Mouse (Mus musculus): Measurements from ENCODE around the gene Papln. TPM values are rescaled to one million over a fixed set of nuclear protein-coding genes. Genes with fewer than 3 reads are reported as not detected.
A peak's percentile ranks its signal among the peaks of the same experiment; 100 is the strongest.

Papln gene
- polyA plus RNA-seq, 1 experiment from 2014 or later = 0.93 TPM

- Histone ChIP-seq H3K4me1 (peaks cover 29% of the 10 kb centered on the region), H3K36me3 (no peaks in the 10 kb centered on the region), H3K27me3 (peaks cover 5% of the 10 kb centered on the region; the same call in 1 of the 2 replicates), H3K27ac (no peak overlapping the region), H3K9ac (no peak overlapping the region), H3K4me2 (no peak overlapping the region), H3K4me3 (no peak overlapping the region), H3K9me3 (no peaks in the 10 kb centered on the region)
- WGBS = 61% methylated on average over 14 of the region's 14 CpGs
- ATAC-seq (ENCODE audit: borderline replicate concordance, extremely low read depth, low FRiP score, low TSS enrichment) = no peak
Measured at GRCm38 (mm10) chr12:83768235-83768899, 4.9 kb downstream of the Papln start.

- Histone ChIP-seq H3K36me3 (no peaks in the 10 kb centered on the region), H3K27ac (no peak overlapping the region), H3K4me3 (no peak overlapping the region), H3K9ac (no peak overlapping the region), H3K9me3 (no peaks in the 10 kb centered on the region), H3K4me2 (peak overlapping the region; percentile 43), H3K4me1 (peaks cover 21% of the 10 kb centered on the region), H3K27me3 (peaks cover 5% of the 10 kb centered on the region; the same call in 1 of the 2 replicates)
- 5% methylated on average over 25 of the region's 25 CpGs for WGBS
- ATAC-seq (ENCODE audit: borderline replicate concordance, extremely low read depth, low FRiP score, low TSS enrichment) = peak; percentile 39; the same call in 1 of the 2 replicates
Measured at GRCm38 (mm10) chr12:83770418-83771256, 7.2 kb downstream of the Papln start.

- peaks cover 2% of the 10 kb centered on the region for H3K4me1 ChIP-seq
- no peaks in the 10 kb centered on the region for H3K27me3 ChIP-seq
- H3K4me3 ChIP-seq = no peak overlapping the region
- WGBS = 72% methylated on average over 12 of the region's 12 CpGs
- no peak overlapping the region for H3K27ac ChIP-seq
- ATAC-seq (ENCODE audit: borderline replicate concordance, extremely low read depth, low FRiP score, low TSS enrichment) = no peak
- no peaks in the 10 kb centered on the region for H3K36me3 ChIP-seq
- no peak overlapping the region for H3K9ac ChIP-seq
- no peak overlapping the region for H3K4me2 ChIP-seq
- H3K9me3 ChIP-seq = no peaks in the 10 kb centered on the region
Measured at GRCm38 (mm10) chr12:83775621-83776020, 12.2 kb downstream of the Papln start.

GRCm38 (mm10) chr12:83776766-83777165, 13.3 kb downstream of the Papln start:
- no peak for ATAC-seq (ENCODE audit: borderline replicate concordance, extremely low read depth, low FRiP score, low TSS enrichment)
- H3K4me1 ChIP-seq = peaks cover 4% of the 10 kb centered on the region; the same call in 1 of the 2 replicates
- H3K27me3 ChIP-seq = no peaks in the 10 kb centered on the region
- no peak overlapping the region for H3K4me2 ChIP-seq
- no peaks in the 10 kb centered on the region for H3K36me3 ChIP-seq
- H3K9me3 ChIP-seq = no peaks in the 10 kb centered on the region
- H3K9ac ChIP-seq = no peak overlapping the region
- WGBS = 82% methylated on average over 7 of the region's 7 CpGs
- H3K4me3 ChIP-seq = no peak overlapping the region
- no peak overlapping the region for H3K27ac ChIP-seq

GRCm38 (mm10) chr12:83780181-83780580, 16.7 kb downstream of the Papln start:
- WGBS = 80% methylated on average over 3 of the region's 3 CpGs
- no peak for ATAC-seq (ENCODE audit: borderline replicate concordance, extremely low read depth, low FRiP score, low TSS enrichment)
- Histone ChIP-seq H3K27ac (no peak overlapping the region), H3K4me1 (peaks cover 4% of the 10 kb centered on the region; the same call in 1 of the 2 replicates), H3K27me3 (no peaks in the 10 kb centered on the region), H3K9ac (no peak overlapping the region), H3K36me3 (no peaks in the 10 kb centered on the region), H3K9me3 (no peaks in the 10 kb centered on the region), H3K4me2 (no peak overlapping the region), H3K4me3 (no peak overlapping the region)

- Histone ChIP-seq H3K4me3 (no peak overlapping the region), H3K27ac (no peak overlapping the region), H3K9ac (no peak overlapping the region), H3K9me3 (no peaks in the 10 kb centered on the region), H3K4me1 (peaks cover 4% of the 10 kb centered on the region; the same call in 1 of the 2 replicates), H3K27me3 (no peaks in the 10 kb centered on the region), H3K36me3 (no peaks in the 10 kb centered on the region), H3K4me2 (no peak overlapping the region)
- WGBS = 54% methylated on average over 7 of the region's 7 CpGs
- ATAC-seq (ENCODE audit: borderline replicate concordance, extremely low read depth, low FRiP score, low TSS enrichment) = no peak
Measured at GRCm38 (mm10) chr12:83781204-83781603, 17.8 kb downstream of the Papln start.

GRCm38 (mm10) chr12:83781640-83782278, 18.3 kb downstream of the Papln start:
- no peak overlapping the region for H3K4me2 ChIP-seq
- H3K27me3 ChIP-seq = no peaks in the 10 kb centered on the region
- no peaks in the 10 kb centered on the region for H3K9me3 ChIP-seq
- H3K36me3 ChIP-seq = no peaks in the 10 kb centered on the region
- H3K27ac ChIP-seq = no peak overlapping the region
- H3K4me1 ChIP-seq = peaks cover 4% of the 10 kb centered on the region; the same call in 1 of the 2 replicates
- no peak overlapping the region for H3K4me3 ChIP-seq
- no peak for ATAC-seq (ENCODE audit: borderline replicate concordance, extremely low read depth, low FRiP score, low TSS enrichment)
- 67% methylated on average over 23 of the region's 23 CpGs for WGBS
- no peak overlapping the region for H3K9ac ChIP-seq

GRCm38 (mm10) chr12:83782669-83783068, 19.2 kb downstream of the Papln start:
- Histone ChIP-seq H3K27me3 (no peaks in the 10 kb centered on the region), H3K9me3 (no peaks in the 10 kb centered on the region), H3K4me2 (no peak overlapping the region), H3K36me3 (no peaks in the 10 kb centered on the region), H3K27ac (no peak overlapping the region), H3K4me1 (peaks cover 4% of the 10 kb centered on the region; the same call in 1 of the 2 replicates), H3K9ac (no peak overlapping the region), H3K4me3 (no peak overlapping the region)
- 83% methylated on average over 10 of the region's 10 CpGs for WGBS
- no peak for ATAC-seq (ENCODE audit: borderline replicate concordance, extremely low read depth, low FRiP score, low TSS enrichment)

- H3K4me1 ChIP-seq = peaks cover 4% of the 10 kb centered on the region; the same call in 1 of the 2 replicates
- H3K9ac ChIP-seq = no peak overlapping the region
- H3K36me3 ChIP-seq = no peaks in the 10 kb centered on the region
- H3K9me3 ChIP-seq = no peaks in the 10 kb centered on the region
- ATAC-seq (ENCODE audit: borderline replicate concordance, extremely low read depth, low FRiP score, low TSS enrichment) = no peak
- H3K27ac ChIP-seq = no peak overlapping the region
- WGBS = 59% methylated on average over 4 of the region's 4 CpGs
- no peaks in the 10 kb centered on the region for H3K27me3 ChIP-seq
- no peak overlapping the region for H3K4me3 ChIP-seq
- no peak overlapping the region for H3K4me2 ChIP-seq
Measured at GRCm38 (mm10) chr12:83785305-83785704, 21.9 kb downstream of the Papln start.

- Histone ChIP-seq H3K4me1 (no peaks in the 10 kb centered on the region), H3K4me3 (no peak overlapping the region), H3K27ac (no peak overlapping the region), H3K9ac (no peak overlapping the region), H3K9me3 (no peaks in the 10 kb centered on the region), H3K27me3 (no peaks in the 10 kb centered on the region), H3K36me3 (peaks cover 4% of the 10 kb centered on the region; the same call in 1 of the 2 replicates), H3K4me2 (no peak overlapping the region)
- ATAC-seq (ENCODE audit: borderline replicate concordance, extremely low read depth, low FRiP score, low TSS enrichment) = no peak
- WGBS = 82% methylated on average over 17 of the region's 17 CpGs
Measured at GRCm38 (mm10) chr12:83789051-83789780, 25.8 kb downstream of the Papln start.

GRCm38 (mm10) chr12:83789781-83790140, 26.3 kb downstream of the Papln start:
- no peaks in the 10 kb centered on the region for H3K9me3 ChIP-seq
- no peak for ATAC-seq (ENCODE audit: borderline replicate concordance, extremely low read depth, low FRiP score, low TSS enrichment)
- no peak overlapping the region for H3K4me3 ChIP-seq
- H3K27ac ChIP-seq = no peak overlapping the region
- H3K27me3 ChIP-seq = no peaks in the 10 kb centered on the region
- 35% methylated on average over 4 of the region's 4 CpGs for WGBS
- H3K4me2 ChIP-seq = no peak overlapping the region
- H3K4me1 ChIP-seq = no peaks in the 10 kb centered on the region
- no peak overlapping the region for H3K9ac ChIP-seq
- H3K36me3 ChIP-seq = peaks cover 4% of the 10 kb centered on the region; the same call in 1 of the 2 replicates
